Mouse (Mus musculus): ENCODE results near the gene Olfr346. TPM values are rescaled to one million over a fixed set of nuclear protein-coding genes. Genes with fewer than 3 reads are reported as not detected.

The Olfr346 gene
- polyA plus RNA-seq (2012; rRNA removed) = not detected in 2 replicates

DNA sequence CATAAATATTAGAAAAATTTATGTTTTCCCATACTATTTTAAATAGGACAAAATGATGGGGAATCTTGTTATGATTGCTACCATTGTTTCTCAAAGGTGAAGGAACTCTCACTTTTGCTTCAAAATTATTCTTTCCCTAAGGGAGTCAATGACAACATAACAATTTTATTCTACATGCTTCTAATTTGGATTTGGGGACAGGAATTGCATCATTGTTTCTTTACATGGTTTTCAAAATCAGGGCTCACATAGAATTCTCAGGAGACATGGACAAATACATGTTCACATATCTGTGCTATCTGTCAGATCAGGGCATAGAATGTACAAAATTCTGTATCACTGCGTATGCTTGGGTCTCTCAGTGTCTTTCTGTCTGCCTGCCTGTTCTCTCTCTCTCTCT lies at the start of gene Olfr346:
Gene Olfr346, plus strand, starts transcription at position 301 of the 400 bp plus-strand sequence.

DNA sequence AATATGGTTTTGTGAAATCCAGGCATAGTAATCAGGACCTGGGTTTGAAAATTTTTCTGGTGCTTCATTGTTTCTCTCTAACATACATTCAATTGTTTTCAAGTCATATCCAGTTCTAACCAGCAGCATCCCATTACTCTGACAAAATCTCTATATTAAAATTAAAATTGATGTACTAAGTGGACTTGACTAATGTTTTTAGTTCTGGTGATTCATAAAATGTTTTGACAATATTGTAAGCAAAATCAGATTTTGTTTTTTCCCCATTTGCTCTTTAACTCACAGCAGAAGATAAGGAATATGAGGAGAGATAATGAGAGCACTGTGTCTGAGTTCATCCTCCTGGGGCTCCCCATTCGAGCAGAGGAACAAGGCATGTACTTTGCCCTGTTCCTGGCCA lies 45.8 kb upstream of the Olfr346 start, which contains the start of gene Olfr345:
Gene Olfr345, plus strand, starts transcription at position 301 of the 400 bp plus-strand sequence.

DNA sequence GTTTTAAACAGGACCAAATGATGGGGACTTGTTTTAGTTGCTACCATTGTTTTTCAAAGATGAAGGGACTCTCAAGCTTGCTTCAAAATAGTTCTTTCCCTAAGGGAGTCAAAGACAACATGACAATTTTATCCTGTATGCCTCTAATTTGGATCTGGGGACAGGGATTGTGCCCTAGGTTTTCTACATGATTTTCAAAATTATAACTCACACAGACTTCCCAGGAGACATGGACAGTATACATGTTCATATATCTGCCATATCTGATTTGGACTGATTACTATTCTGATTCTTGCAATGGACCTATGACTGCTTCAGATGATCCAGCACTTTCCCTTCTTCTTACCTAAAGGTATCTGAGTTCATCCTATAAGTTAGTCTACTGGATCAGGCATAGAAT lies 46.0 kb downstream of the Olfr346 start, which contains the start of gene Olfr347:
Gene Olfr347, plus strand, starts transcription at position 301 of the 400 bp plus-strand sequence.

Other genes with a start within 250 kb of the Olfr346 start
- gene Olfr340, start 233.2 kb upstream of the Olfr346 start, polyA plus RNA-seq (2012; rRNA removed) = not detected in 2 replicates
- not detected in 2 replicates for gene Olfr341, start 203.3 kb upstream of the Olfr346 start, polyA plus RNA-seq (2012; rRNA removed)
- not detected in 2 replicates for gene Olfr342, start 160.8 kb upstream of the Olfr346 start, polyA plus RNA-seq (2012; rRNA removed)
- gene Olfr344, start 119.1 kb upstream of the Olfr346 start, polyA plus RNA-seq (2012; rRNA removed) = not detected in 2 replicates
- gene Olfr345, start 45.7 kb upstream of the Olfr346 start, polyA plus RNA-seq (2012; rRNA removed) = not detected in 2 replicates
- not detected in 2 replicates for gene Olfr347, start 46.1 kb downstream of the Olfr346 start, polyA plus RNA-seq (2012; rRNA removed)
- gene Olfr348, start 98.5 kb downstream of the Olfr346 start, polyA plus RNA-seq (2012; rRNA removed) = not detected in 2 replicates
- not detected in 2 replicates for gene Olfr50, start 104.8 kb downstream of the Olfr346 start, polyA plus RNA-seq (2012; rRNA removed)
- not detected in 2 replicates for gene Olfr3, start 131.2 kb downstream of the Olfr346 start, polyA plus RNA-seq (2012; rRNA removed)
- not detected in 2 replicates for gene Olfr350, start 160.5 kb downstream of the Olfr346 start, polyA plus RNA-seq (2012; rRNA removed)
- not detected in 2 replicates for gene Olfr351, start 176.9 kb downstream of the Olfr346 start, polyA plus RNA-seq (2012; rRNA removed)
- gene Olfr352, start 182.7 kb downstream of the Olfr346 start, polyA plus RNA-seq (2012; rRNA removed) = not detected in 2 replicates
- gene Olfr353, start 207.1 kb downstream of the Olfr346 start, polyA plus RNA-seq (2012; rRNA removed) = not detected in 2 replicates
- gene Olfr354, start 219.9 kb downstream of the Olfr346 start, polyA plus RNA-seq (2012; rRNA removed) = not detected in 2 replicates
- gene Olfr355, start 243.1 kb downstream of the Olfr346 start, polyA plus RNA-seq (2012; rRNA removed) = not detected in 2 replicates

Measured in central nervous system, embryonic 11.5 days (tissue).